Mouse (Mus musculus): Measurements from ENCODE around the gene 2410002F23Rik. TPM values are rescaled to one million over a fixed set of nuclear protein-coding genes. Genes with fewer than 3 reads are reported as not detected.
"Not testable (repeated sequence)": the region's sequence is repeated elsewhere in the genome, so short reads cannot be mapped to it uniquely, and the experiment has no call there.

Gene 2410002F23Rik
- 95.5 and 102 TPM in 2 replicates for total RNA-seq (2021)
- long read RNA-seq, experiment 1, transcript 2410002F23Rik-201 (6 exons, 1,982 nt) = major isoform, 45 of 94 reads
- long read RNA-seq, experiment 1, transcript 2410002F23Rik-206 (5 exons, 3,336 nt) = minor isoform, 8 of 94 reads
- long read RNA-seq, experiment 1, transcript 2410002F23Rik-208 (6 exons, 784 nt) = minor isoform, 5 of 94 reads
- long read RNA-seq, experiment 1, partial matches to known transcripts = 4 of 94 reads
- long read RNA-seq, experiment 1, other reads (novel, unspliced or antisense) = 22 of 94 reads
- long read RNA-seq, experiment 2, full-length matches to known transcripts = 29 of 45 reads
- long read RNA-seq, experiment 2, partial matches to known transcripts = 3 of 45 reads
- long read RNA-seq, experiment 2, other reads (novel, unspliced or antisense) = 13 of 45 reads

DNA sequence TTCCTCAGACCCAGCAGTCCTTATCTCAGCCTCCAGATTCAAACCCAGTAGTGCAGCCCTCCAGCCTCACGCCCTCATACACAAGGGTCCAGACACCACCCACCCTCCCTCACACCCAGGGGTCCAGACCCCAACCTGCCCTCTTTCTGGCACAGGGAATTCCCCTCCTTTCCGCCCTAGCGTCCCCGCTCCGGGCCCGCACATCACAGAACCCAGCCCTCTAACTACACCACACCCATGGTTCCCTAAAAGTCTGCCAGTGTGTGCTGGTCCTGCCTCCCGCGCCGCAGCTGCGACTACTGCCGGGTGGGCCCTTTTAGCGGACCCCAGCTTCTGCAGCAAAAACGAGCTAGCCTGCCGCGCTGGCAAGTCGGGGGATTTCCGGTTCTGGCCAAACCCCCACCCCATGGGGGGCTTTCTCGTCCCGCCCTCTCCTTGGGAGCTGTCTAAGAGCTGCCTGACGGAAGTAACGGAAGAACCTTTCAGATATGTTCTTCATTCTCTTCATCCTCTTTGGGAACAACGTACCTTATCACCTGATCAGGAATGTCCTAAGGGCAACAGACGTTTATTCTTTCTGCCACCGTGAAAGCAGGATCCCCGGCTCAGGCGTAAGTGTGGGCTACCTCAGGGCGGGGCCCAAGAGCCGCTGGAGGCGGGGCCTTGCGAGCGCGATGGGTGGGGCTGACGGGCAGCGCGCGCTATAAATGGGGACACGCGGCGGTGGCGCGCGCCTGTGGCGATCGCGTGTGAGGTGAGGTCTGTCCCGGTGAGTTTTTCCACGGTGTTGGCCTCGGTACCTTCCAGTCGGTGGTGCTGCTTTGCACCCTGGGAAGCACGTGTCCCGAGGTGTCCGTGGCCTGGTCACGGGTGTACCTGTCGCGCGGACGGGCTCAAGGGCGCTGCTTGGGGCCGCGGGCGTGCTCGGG, at the start of gene 2410002F23Rik, which contains the start of gene 1700028J19Rik:
Gene 2410002F23Rik (plus strand): TSS at position 668 of the 929 bp plus-strand sequence.
Gene 1700028J19Rik (minus strand): TSS at position 641 of the 929 bp plus-strand sequence.
- DNase-seq = peak; percentile 94

- no peak for DNase-seq
Measured at GRCm38 (mm10) chr7:44197891-44198290, 48.6 kb upstream of the 2410002F23Rik start, which contains the start of gene Klk1b3. TSS of gene Klk1b3 (plus strand) at chr7:44198191.

DNA sequence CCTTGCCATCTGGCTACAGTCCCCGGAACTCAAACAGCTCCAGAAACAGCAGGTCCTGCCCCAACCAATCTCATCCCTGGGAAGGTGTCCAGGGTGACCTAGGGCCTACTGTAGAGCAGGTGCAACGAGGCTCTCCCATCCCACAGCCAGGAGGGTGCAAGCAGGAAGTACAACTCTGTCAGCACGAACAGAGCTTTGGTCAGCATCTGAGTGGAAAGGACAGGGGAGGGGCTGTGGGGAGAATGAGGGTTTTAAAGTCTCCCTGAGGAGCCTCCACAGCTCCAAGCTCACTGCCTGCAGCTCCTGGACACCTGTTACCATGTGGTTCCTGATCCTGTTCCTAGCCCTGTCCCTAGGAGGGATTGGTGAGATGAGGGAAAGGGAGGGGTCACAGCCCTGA, 39.4 kb upstream of the 2410002F23Rik start, which contains the start of gene Klk1b4:
Gene Klk1b4 (plus strand): TSS at position 301 of the 400 bp plus-strand sequence.
- not testable (repeated sequence) for DNase-seq

- DNase-seq = no peak
Measured at GRCm38 (mm10) chr7:44208307-44208706, 38.2 kb upstream of the 2410002F23Rik start.

GRCm38 (mm10) chr7:44215645-44216044, 30.9 kb upstream of the 2410002F23Rik start, which contains the start of gene Klk1b5:
TSS of gene Klk1b5 (plus strand) at chr7:44215945.
- no peak for DNase-seq

DNA sequence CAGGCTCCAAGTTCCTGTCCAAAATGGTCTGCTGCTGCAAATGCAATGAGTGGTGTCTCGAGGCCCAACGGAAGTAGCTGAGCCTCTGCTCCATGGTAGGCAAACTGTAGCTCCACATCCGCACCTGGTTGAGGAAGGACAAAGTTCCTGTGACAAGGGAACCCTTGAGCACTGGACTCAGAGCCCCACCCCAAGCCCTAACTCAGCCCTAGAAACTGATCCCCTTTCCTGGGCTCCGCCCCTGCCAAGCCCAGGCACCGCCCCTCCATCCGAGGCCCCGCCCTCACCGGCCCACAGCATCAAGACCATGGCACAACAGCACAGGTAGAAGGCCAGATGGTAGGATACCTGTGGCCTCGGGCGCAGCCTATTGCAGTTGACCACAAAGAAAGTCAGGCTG, 24.9 kb upstream of the 2410002F23Rik start:
- DNase-seq = not testable (repeated sequence)

GRCm38 (mm10) chr7:44222335-44222734, 24.2 kb upstream of the 2410002F23Rik start:
- not testable (repeated sequence) for DNase-seq

- no peak for DNase-seq
Measured at GRCm38 (mm10) chr7:44225076-44225475, 21.4 kb upstream of the 2410002F23Rik start, which contains the start of gene Klk1. TSS of gene Klk1 (plus strand) at chr7:44225360.

DNA sequence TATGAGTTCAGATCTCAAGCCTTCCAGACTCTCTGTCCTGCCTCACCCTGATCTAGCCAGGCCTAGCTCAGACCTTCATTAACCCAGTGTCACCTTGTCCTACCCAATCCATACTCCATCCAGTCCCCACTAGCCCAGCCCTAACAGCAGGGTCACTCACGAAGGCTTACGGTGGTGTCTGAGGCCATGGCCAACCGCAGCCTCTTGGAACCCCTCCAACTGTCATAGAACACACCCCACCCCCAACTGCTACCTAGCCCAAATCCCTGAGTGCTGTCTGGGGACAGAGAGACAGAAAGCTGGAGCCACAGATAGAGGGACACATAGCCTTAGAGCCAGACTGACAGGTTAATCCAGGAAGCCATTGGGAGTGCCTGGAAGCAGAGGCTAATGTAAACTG, 10.6 kb upstream of the 2410002F23Rik start, which contains the start of gene Gm36864:
Gene Gm36864 (plus strand): TSS at position 269 of the 400 bp plus-strand sequence.
- no peak for DNase-seq

GRCm38 (mm10) chr7:44239913-44240312, 6.6 kb upstream of the 2410002F23Rik start:
- no peak for DNase-seq

DNA sequence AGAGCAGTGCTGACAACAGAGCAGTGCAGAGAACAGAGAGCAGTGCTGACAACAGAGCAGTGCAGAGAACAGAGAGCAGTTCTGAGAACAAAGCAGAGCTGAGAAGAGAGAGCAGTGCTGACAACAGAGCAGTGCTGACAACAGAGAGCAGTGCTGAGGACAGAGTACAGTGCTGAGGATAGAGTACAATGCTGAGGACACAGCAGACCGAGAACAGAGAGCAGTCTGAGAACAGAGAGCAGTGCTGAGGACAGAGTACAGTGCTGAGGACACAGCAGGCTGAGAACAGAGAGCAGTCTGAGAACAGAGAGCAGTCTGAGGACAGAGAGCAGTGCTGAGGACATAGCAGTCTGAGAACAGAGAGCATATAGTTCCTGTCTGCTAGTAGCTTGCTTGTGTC, 5.8 kb upstream of the 2410002F23Rik start:
- no peak for DNase-seq

DNA sequence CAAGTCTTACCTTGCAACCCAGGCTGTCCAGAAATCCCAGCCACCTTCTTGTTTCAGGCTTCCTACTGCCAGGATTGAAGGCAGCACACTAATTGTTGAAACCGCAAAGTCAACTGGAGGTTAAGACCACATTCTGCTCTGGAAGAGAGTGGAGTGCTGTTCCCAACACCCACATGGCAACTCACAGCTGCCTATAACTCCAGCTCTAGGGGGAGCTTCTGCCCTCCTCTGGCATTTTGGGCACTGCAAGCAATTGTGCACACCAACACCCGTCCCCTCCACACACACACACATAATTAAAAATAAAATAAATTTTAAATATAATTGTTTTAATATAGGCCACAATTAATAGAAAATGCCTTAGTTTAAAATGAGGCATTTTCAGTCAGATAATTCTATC, 5.4 kb upstream of the 2410002F23Rik start:
- no peak for DNase-seq

DNA sequence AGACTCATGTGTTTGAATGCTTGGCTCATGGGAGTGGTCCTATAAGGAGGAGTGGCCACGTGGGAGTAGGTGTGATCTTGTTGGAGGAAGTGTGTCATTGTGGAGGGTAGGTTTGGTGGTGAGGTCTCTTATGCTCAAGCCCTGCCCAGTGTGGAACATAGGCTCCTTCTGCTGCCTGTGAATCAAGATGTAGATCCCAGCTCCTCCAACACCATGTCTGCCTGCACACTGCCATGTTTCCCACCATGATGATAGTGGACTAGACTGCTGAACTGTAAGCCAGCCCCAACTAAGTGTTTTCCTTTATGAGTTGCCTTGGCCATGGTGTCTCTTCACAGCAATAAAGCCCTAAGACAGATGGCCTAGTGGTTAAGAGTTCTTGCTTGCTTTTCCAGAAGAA, 2.4 kb upstream of the 2410002F23Rik start:
- no peak for DNase-seq

GRCm38 (mm10) chr7:44246984-44247470, 505 bp downstream of the 2410002F23Rik start:
- DNase-seq = no peak

GRCm38 (mm10) chr7:44247971-44248370, 1.4 kb downstream of the 2410002F23Rik start:
- DNase-seq = no peak

DNA sequence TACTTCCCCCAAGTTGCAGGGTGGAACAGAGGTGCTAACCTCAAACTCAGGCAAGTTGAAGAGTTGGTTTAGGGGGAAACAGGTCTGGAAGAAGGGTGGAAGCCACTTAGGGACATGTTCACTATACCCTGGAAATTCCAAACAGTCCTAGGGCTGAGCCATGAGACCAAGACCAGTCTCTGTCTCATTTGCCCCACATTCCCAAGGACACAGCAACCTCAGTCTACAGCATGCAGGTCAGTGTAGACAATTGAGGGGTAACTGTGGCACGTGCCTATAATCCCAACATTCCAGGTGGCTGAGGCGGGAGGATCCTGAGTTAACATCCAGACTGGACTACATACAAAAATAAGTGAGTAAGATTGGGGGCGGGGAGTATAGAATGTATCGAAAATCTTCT, 2.7 kb downstream of the 2410002F23Rik start:
- no peak for DNase-seq

DNA sequence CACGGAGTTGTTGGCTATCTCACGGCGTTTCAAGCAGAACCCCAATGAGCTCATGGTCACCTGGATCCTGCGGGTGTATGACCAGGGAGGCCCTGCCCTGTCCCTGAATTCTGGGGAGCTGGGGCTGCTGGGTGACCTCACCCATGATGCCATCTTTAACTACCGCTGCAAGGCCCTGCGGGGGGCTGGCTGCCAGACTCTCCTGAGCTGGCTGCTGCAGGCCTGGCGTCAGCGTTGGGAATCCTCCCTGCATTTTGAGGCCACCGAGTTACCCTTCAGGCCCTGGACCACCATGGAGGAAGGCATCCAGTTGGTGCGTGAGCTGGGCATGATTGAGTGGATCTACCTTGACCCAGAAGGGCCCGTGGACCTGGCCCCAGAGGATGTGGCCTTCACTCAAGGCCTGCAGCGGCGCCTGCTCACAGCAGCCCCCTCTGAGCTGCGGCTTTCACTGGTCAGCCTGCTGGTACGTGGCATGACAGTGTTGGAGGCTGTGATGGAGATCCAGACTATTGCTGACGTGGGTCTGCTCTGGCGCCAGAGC, 4.3 kb downstream of the 2410002F23Rik start:
- DNase-seq = peak; percentile 85

GRCm38 (mm10) chr7:44253023-44253616, 6.6 kb downstream of the 2410002F23Rik start:
- DNase-seq = peak; percentile 24

DNA sequence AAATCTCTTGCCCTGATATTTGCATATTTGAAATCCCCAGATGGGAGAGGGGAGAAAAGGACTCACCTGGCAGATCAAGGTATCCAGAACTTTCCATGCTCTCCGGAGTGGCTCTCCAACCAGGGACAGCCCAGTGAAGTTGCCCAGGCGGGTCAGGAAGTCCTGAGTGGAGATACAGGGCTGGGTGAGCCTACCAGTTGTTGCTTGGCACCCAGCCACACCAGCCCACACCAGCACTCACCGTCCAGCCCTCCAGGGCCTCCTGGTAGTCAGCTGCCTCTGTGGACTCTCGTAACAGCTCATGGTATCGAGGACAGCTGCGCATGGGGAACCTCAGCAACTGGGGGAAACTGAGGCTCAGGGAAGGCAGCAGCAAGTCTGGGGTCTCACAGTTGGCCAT, 8.4 kb downstream of the 2410002F23Rik start:
- no peak for DNase-seq

DNA sequence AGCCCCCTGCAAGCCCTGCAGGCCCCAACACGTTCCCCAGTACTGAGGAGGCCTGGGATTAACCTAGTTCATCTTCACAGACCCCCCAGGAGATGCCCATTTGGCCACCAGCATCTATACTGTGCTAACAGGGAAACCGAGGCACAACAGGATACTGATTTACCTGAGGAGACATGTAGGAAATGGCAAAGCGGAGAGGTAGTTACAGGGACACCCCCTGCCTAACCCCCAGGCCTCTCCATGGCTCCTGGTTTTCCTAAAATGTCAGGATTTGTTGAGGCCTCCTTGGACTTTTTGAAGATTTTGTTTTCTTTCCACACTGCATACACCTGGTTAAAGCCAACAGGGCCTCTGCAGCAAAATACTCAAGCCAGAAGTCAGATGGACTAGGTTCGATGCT, 10.8 kb downstream of the 2410002F23Rik start, which contains the start of gene Acp4:
Gene Acp4 (minus strand): TSS at position 101 of the 400 bp plus-strand sequence.
- no peak for DNase-seq

DNA sequence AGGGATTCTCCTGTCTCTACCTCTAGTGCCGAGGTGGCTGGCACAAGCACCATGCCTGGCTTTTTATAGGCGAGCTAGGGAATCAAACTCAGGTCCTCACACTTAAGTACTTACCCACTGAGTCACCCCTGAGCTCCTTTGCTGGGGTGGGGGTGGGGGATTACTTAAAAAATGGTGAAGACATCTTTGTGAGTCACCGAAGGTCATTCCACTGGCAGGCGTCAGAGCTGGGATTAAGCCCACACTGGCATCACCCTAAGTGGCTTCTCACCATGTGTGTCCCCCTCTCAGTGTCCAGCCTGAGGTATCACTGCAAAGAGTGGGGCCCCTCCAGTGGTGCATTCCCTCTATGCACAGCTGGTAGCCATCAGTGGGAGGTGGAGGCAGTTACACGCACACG, 13.9 kb downstream of the 2410002F23Rik start:
- peak; percentile 52 for DNase-seq

Measured in adrenal gland, postnatal 14 days (tissue).